Mouse (Mus musculus): ENCODE measurements at regions not wholly inside any gene's neighbourhood (a gene's known extent, or its start where the extent isn't known, plus 50 kb on each side); places are given as distances from the start of the nearest gene placed in this dataset.

DNA sequence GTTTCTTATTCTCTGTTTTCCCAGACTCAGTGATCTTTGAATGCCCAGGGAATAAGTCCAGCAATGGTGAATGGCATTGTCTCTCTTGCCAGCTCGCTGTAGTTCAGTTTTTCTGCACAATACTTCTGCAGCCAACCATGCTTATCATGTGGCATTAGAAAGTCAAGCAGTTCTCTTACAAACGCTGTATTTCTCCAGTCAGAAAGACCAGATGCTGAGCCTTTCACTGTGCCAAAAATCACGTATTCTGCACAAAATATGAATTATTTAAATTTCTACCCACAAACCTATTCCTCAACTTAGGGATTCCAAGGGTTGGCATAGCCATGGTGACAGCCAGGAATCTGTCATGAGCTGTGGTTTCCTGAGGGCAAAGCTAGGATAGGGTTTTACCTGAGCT, 95.0 kb upstream of the 1700025G04Rik start:
- TF ChIP-seq CTCF (IDR thresholded peaks at IDR 0.05), result no peak
- no peak for TF ChIP-seq POLR2A (IDR thresholded peaks at IDR 0.05; ENCODE audit: insufficient read depth, low read depth, low read length)
- TF ChIP-seq EP300 (IDR thresholded peaks at IDR 0.05; ENCODE audit: insufficient read depth, low read depth, low read length), result no peak
- WGBS, result 77% methylated on average over 3 of the region's 3 CpGs
- no peak overlapping the region for H3K27ac ChIP-seq

DNA sequence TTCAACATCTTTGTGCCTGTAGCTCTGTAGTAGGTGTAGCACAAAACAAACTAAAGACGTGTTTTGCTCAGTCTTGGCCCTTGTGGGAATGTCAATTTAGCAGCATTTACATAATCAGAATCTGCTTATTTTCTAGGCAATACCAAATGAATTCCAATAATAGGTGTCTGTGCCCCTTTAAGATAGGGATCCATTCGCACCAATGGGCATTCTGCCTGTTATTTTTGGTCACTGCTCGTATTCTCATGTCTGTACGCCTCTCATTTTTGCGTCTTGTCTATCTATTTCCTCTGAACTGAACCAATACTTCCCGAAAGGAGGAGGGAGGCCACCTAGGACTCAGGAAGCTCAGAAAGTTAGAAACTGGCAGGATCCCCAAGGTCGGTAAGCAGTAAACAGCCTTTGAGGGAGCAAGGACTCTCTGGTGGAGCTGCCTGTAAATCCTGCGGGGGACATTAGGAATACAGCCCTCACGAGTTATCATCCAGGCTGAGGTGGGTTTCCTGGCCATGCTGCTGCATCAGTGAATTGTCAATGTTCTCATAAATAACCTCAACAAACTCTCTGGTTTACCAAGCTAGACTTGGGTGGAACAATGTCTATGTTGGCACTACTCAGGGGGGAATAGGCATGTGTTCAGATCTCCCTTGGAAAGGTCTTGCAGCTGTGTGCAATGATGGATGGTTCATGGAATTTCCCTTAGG, 86.5 kb upstream of the 1700025G04Rik start:
- Histone ChIP-seq H3K9ac (ENCODE audit: low read depth, low read length) (peak overlapping the region; percentile 36; the same call in 1 of the 2 replicates), H3K4me1 (ENCODE audit: control insufficient read depth, insufficient read depth, low read length) (peaks cover 10% of the 10 kb centered on the region), H3K36me3 (ENCODE audit: control insufficient read depth, insufficient read depth, low read length) (peaks cover 4% of the 10 kb centered on the region; the same call in 1 of the 2 replicates), H3K27me3 (ENCODE audit: control insufficient read depth, insufficient read depth, low read length) (no peaks in the 10 kb centered on the region), H3K79me2 (replicated peaks; ENCODE audit: control insufficient read depth, insufficient read depth, low read length) (no peaks in the 10 kb centered on the region), H3K4me3 (no peak overlapping the region), H3K27ac (peak overlapping the region; percentile 41; the same call in 1 of the 2 replicates)
- TF ChIP-seq POLR2A (IDR thresholded peaks at IDR 0.05; ENCODE audit: insufficient read depth, low read depth, low read length), result no peak
- TF ChIP-seq CTCF (IDR thresholded peaks at IDR 0.05), result no peak
- no peak for TF ChIP-seq EP300 (IDR thresholded peaks at IDR 0.05; ENCODE audit: insufficient read depth, low read depth, low read length)
- intact Hi-C loops (cut with DNase I), result no loop called here
- no peak for DNase-seq
- WGBS, result 56% methylated on average over 9 of the region's 9 CpGs

More for the DNA sequence above, 95.0 kb upstream of the 1700025G04Rik start:
- no peak overlapping the region for H3K4me3 ChIP-seq
- intact Hi-C loops (cut with DNase I), result no loop called here
- no peak for DNase-seq
- H3K36me3 ChIP-seq (ENCODE audit: control insufficient read depth, insufficient read depth, low read length), result no peaks in the 10 kb centered on the region
- H3K9ac ChIP-seq (ENCODE audit: low read depth, low read length), result no peak overlapping the region
- H3K79me2 ChIP-seq (replicated peaks; ENCODE audit: control insufficient read depth, insufficient read depth, low read length), result no peaks in the 10 kb centered on the region
- H3K27me3 ChIP-seq (ENCODE audit: control insufficient read depth, insufficient read depth, low read length), result no peaks in the 10 kb centered on the region
- H3K4me1 ChIP-seq (ENCODE audit: control insufficient read depth, insufficient read depth, low read length), result no peaks in the 10 kb centered on the region

DNA sequence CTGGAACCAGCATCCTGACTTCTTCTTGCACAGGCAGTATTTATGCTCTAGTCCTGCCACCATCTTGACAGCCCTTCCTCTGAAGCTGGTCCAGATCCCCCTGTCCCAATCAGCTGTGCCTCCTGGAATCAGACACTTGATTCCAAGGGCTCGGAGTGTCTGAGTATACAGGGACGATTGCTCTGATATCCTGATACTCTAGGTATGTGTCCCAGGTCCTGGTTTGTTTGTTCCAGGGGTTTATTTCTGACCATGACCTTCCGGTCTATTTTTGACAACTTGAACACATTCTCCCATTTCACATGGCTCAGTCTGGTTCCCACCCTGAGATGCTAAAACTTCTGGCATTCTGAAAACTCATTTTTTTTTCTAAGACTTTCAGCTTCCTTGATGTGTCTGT, 85.8 kb upstream of the 1700025G04Rik start:
- Histone ChIP-seq H3K4me1 (ENCODE audit: control insufficient read depth, insufficient read depth, low read length) (peaks cover 13% of the 10 kb centered on the region), H3K9ac (ENCODE audit: low read depth, low read length) (no peak overlapping the region), H3K79me2 (replicated peaks; ENCODE audit: control insufficient read depth, insufficient read depth, low read length) (no peaks in the 10 kb centered on the region), H3K27me3 (ENCODE audit: control insufficient read depth, insufficient read depth, low read length) (no peaks in the 10 kb centered on the region), H3K36me3 (ENCODE audit: control insufficient read depth, insufficient read depth, low read length) (peaks cover 4% of the 10 kb centered on the region; the same call in 1 of the 2 replicates), H3K27ac (no peak overlapping the region), H3K4me3 (no peak overlapping the region)
- TF ChIP-seq CTCF (IDR thresholded peaks at IDR 0.05) (no peak), POLR2A (IDR thresholded peaks at IDR 0.05; ENCODE audit: insufficient read depth, low read depth, low read length) (no peak), EP300 (IDR thresholded peaks at IDR 0.05; ENCODE audit: insufficient read depth, low read depth, low read length) (no peak)
- 62% methylated on average over 3 of the region's 3 CpGs for WGBS
- no peak for DNase-seq
- intact Hi-C loops (cut with DNase I), result loop anchor here (2.0 kb wide), 1 partner anchor 47 kb away; no protein-coding TSS in a partner anchor

DNA sequence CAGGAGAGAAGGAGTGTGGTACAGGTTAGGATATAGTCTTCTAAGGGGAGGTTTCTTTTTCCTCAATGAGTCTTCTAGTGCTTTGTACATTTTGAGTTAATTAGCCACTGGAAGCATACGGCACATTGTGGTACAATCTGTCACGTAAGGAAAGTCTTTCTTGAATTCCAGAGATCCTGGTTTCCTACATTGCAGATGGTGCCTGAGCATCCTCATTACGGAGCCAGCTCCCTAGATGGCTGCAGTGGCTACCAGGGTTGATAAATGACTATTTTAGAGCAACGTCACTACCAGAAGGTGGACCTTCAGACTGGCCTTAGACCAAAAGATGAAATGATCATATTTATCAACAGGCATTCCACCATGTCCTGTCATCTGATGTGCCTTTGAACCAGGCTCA, 84.5 kb upstream of the 1700025G04Rik start:
- peaks cover 14% of the 10 kb centered on the region for H3K4me1 ChIP-seq (ENCODE audit: control insufficient read depth, insufficient read depth, low read length)
- 97% methylated on average over 4 of the region's 4 CpGs for WGBS
- no peak for DNase-seq
- H3K9ac ChIP-seq (ENCODE audit: low read depth, low read length), result no peak overlapping the region
- intact Hi-C loops (cut with DNase I), result loop anchor here (2.0 kb wide), 1 partner anchor 48 kb away; no protein-coding TSS in a partner anchor
- TF ChIP-seq POLR2A (IDR thresholded peaks at IDR 0.05; ENCODE audit: insufficient read depth, low read depth, low read length), result no peak
- TF ChIP-seq CTCF (IDR thresholded peaks at IDR 0.05), result no peak
- TF ChIP-seq EP300 (IDR thresholded peaks at IDR 0.05; ENCODE audit: insufficient read depth, low read depth, low read length), result no peak
- H3K36me3 ChIP-seq (ENCODE audit: control insufficient read depth, insufficient read depth, low read length), result peaks cover 4% of the 10 kb centered on the region; the same call in 1 of the 2 replicates
- H3K79me2 ChIP-seq (replicated peaks; ENCODE audit: control insufficient read depth, insufficient read depth, low read length), result no peaks in the 10 kb centered on the region
- no peak overlapping the region for H3K27ac ChIP-seq
- H3K4me3 ChIP-seq, result no peak overlapping the region
- no peaks in the 10 kb centered on the region for H3K27me3 ChIP-seq (ENCODE audit: control insufficient read depth, insufficient read depth, low read length)

DNA sequence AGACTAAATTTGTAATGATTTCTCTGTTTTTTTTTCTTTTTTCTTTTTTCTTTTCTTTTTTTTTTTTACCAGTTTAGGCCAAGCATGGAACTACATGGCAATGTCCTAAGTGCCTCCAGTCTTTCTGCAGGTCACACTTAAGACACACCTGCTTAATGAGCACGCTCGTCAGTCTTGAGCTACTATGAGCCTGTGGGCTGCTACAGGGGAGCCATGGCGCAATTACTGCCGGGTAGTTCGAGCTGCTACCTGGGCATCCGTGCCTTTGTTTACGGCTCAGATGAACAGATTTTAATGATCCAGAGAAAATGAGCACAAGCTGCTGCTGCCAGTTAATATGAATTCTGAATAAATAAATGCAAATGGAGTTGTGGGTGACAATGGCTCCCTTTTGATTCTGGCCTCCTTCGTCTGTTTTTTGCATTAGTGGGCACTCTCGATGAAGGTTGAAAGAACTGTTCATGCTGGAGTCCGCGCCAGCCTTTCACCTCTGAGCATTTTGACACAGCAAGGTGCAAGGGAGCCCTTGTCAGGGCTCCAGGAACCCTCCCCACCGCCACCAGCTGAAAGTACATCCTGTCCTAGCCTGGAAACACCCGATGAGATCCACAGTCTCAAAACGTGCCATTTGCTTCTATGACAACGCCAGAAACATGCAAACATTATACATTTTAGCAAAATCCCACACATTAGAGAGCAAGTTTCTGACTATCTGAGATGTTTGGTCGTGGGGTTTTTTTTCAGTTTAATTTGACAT, 81.3 kb upstream of the 1700025G04Rik start:
- Histone ChIP-seq H3K36me3 (ENCODE audit: control insufficient read depth, insufficient read depth, low read length) (peaks cover 4% of the 10 kb centered on the region; the same call in 1 of the 2 replicates), H3K9ac (ENCODE audit: low read depth, low read length) (no peak overlapping the region), H3K4me3 (no peak overlapping the region), H3K79me2 (replicated peaks; ENCODE audit: control insufficient read depth, insufficient read depth, low read length) (no peaks in the 10 kb centered on the region), H3K4me1 (ENCODE audit: control insufficient read depth, insufficient read depth, low read length) (peaks cover 10% of the 10 kb centered on the region), H3K27me3 (ENCODE audit: control insufficient read depth, insufficient read depth, low read length) (no peaks in the 10 kb centered on the region), H3K27ac (peak overlapping the region; percentile 21; the same call in 1 of the 2 replicates)
- peak in 1 of 2 experiments; percentile 28 for DNase-seq
- peak; percentile 76; the same call in 1 of the 2 replicates for TF ChIP-seq EP300 (IDR thresholded peaks at IDR 0.05; ENCODE audit: insufficient read depth, low read depth, low read length)
- no peak for TF ChIP-seq CTCF (IDR thresholded peaks at IDR 0.05)
- intact Hi-C loops (cut with DNase I), result no loop called here
- 76% methylated on average over 16 of the region's 16 CpGs for WGBS

Measured in heart, adult 2 months (tissue).